Mouse (Mus musculus) mouse embryonic stem cell (cell line): ENCODE results near the gene Abcb8.

Experiments
- in situ Hi-C, 2 experiments: fragments of 300-500 bp; cut with MboI; formaldehyde crosslinking; loops; 1 replicate in 1 of 2; 3 replicates in 1 of 2; pipeline ENCODE4 v1.14.3; 2019 to 2020; ENCODE audit warnings: low sequenced_read_pairs in 2 of 2, low pct_unique_long_range_greater_than_20kb in 1 of 2, mixed read lengths in 1 of 2; ENCODE audit not compliant: unreplicated experiment in 1 of 2

Gene Abcb8

GRCm38 (mm10) chr5:24416222-24416736, 22.8 kb downstream of the Abcb8 start:
- in situ Hi-C loops: no loop called here

- in situ Hi-C loops: no loop called here
These were observed 24.1 kb downstream of the Abcb8 start for GRCm38 (mm10) chr5:24417587-24417986.

- in situ Hi-C loops: no loop called here
These were observed 26.9 kb downstream of the Abcb8 start for GRCm38 (mm10) chr5:24420381-24420780.

GRCm38 (mm10) chr5:24423129-24424003, 29.9 kb downstream of the Abcb8 start, which contains the start of the genes Cdk5 and Slc4a2:
Gene Cdk5, minus strand, starts transcription at chr5:24423530.
Gene Slc4a2, plus strand, starts transcription at chr5:24423837.
- in situ Hi-C loops: no loop called here

- in situ Hi-C loops: no loop called here
These were observed 30.7 kb downstream of the Abcb8 start for GRCm38 (mm10) chr5:24424004-24424781.

- in situ Hi-C loops: no loop called here
These were observed 31.5 kb downstream of the Abcb8 start for GRCm38 (mm10) chr5:24424861-24425411.

GRCm38 (mm10) chr5:24425421-24426036, 32.1 kb downstream of the Abcb8 start:
- in situ Hi-C loops: no loop called here

- in situ Hi-C loops: no loop called here
These were observed 32.6 kb downstream of the Abcb8 start for GRCm38 (mm10) chr5:24426037-24426432.

- in situ Hi-C loops: no loop called here
These were observed 33.3 kb downstream of the Abcb8 start for GRCm38 (mm10) chr5:24426556-24427284.

- in situ Hi-C loops: no loop called here
These were observed 33.8 kb downstream of the Abcb8 start for GRCm38 (mm10) chr5:24427285-24427633.

GRCm38 (mm10) chr5:24427981-24428402, 34.5 kb downstream of the Abcb8 start:
- in situ Hi-C loops: no loop called here

- in situ Hi-C loops: no loop called here
These were observed 35.1 kb downstream of the Abcb8 start for GRCm38 (mm10) chr5:24428596-24428995.

GRCm38 (mm10) chr5:24433993-24434392, 40.5 kb downstream of the Abcb8 start:
- in situ Hi-C loops: no loop called here

GRCm38 (mm10) chr5:24441187-24441586, 47.7 kb downstream of the Abcb8 start:
- in situ Hi-C loops: no loop called here

GRCm38 (mm10) chr5:24442029-24442428, 48.6 kb downstream of the Abcb8 start:
- in situ Hi-C loops: no loop called here

GRCm38 (mm10) chr5:24443204-24443603, 49.7 kb downstream of the Abcb8 start:
- in situ Hi-C loops: no loop called here

GRCm38 (mm10) chr5:24443927-24444326, 50.5 kb downstream of the Abcb8 start:
- in situ Hi-C loops: no loop called here
